Mouse (Mus musculus) liver, postnatal 0 days (tissue): ENCODE data around the gene Grid2ip.

Experiments
- CTCF ChIP-seq: sonication (generic); IDR thresholded peaks from 2 replicates; pipeline ENCODE4 v1.5.1; 2016; ENCODE audit warnings: antibody characterized with exemption, low read depth
- EP300 ChIP-seq: IDR thresholded peaks from 2 replicates; pipeline ENCODE4 v1.6.1; 2016; ENCODE audit warnings: antibody characterized with exemption, low read depth, mild to moderate bottlenecking

DNA sequence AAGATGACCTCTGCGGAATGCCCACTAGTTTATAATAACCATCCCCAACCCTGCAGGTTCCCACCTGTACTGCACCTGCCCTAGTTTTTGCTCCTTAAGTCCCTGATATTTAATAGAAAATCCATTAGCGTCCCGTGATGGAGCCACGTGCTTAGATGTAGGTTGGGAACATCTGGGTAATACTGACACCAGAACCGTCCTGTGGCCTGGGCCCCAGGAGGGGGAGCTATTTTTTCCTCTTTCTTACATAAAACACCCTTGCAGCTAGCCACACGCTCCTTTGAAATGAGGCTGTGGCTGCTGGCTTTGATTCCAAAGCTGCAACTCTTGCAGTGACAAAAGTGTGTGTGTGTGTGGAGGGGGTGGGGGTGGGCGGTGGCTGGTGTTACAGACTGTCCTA lies 2.1 kb downstream of the Grid2ip start:
- TF ChIP-seq CTCF = no peak
- TF ChIP-seq EP300 = no peak
